Mouse (Mus musculus) liver, postnatal 0 days (tissue): ENCODE data around the gene Stat4. TPM values are rescaled to one million over a fixed set of nuclear protein-coding genes. Genes with fewer than 3 reads are reported as not detected.

ENCODE experiments used
- ATAC-seq: fragments of 200-750 bp; cut with Nextera tagmentation; 2 replicates; pipeline ENCODE4 v1.8.0; 2017; ENCODE audit warnings: mild to moderate bottlenecking, moderate library complexity
- DNase-seq: peaks from one replicate; pipeline ENCODE4 v3.0.0-alpha.2; 2016
- H3K27ac ChIP-seq: fragments of 300-500 bp; sonication (generic); 2 replicates; pipeline ENCODE4 v1.5.1; 2014; ENCODE audit warnings: antibody characterized with exemption, moderate library complexity, mild to moderate bottlenecking, low read depth
- H3K27me3 ChIP-seq: fragments of 300-500 bp; sonication (generic); 2 replicates; pipeline ENCODE4 v1.6.1; 2014; ENCODE audit warnings: low read length, control low read depth, mixed read lengths; ENCODE audit not compliant: insufficient read depth
- H3K36me3 ChIP-seq: fragments of 300-500 bp; sonication (generic); replicated peaks from 2 replicates; pipeline ENCODE4 v1.6.1; 2014; ENCODE audit warnings: mild to moderate bottlenecking, control low read depth, low read length, moderate library complexity, mixed read lengths; ENCODE audit not compliant: insufficient read depth
- H3K4me1 ChIP-seq: fragments of 300-500 bp; sonication (generic); 2 replicates; pipeline ENCODE4 v1.6.1; 2014; ENCODE audit warnings: antibody characterized with exemption, mild to moderate bottlenecking, control low read depth; ENCODE audit not compliant: insufficient read depth
- H3K4me2 ChIP-seq: fragments of 300-500 bp; sonication (generic); 2 replicates; pipeline ENCODE4 v1.6.1; 2014; ENCODE audit warnings: low read depth, mild to moderate bottlenecking, low read length, moderate library complexity, mixed read lengths
- H3K4me3 ChIP-seq: fragments of 300-500 bp; sonication (generic); 2 replicates; pipeline ENCODE4 v1.5.1; 2014; ENCODE audit warnings: low read depth, low read length
- H3K9ac ChIP-seq: fragments of 300-500 bp; sonication (generic); replicated peaks from 2 replicates; pipeline ENCODE4 v1.6.1; 2014; ENCODE audit warnings: mild to moderate bottlenecking, moderate library complexity
- H3K9me3 ChIP-seq: fragments of 300-500 bp; sonication (generic); 2 replicates; pipeline ENCODE4 v1.6.1; 2016; ENCODE audit warnings: mild to moderate bottlenecking, control low read depth, low read length, mixed read lengths
- CTCF ChIP-seq: sonication (generic); IDR thresholded peaks from 2 replicates; pipeline ENCODE4 v1.5.1; 2016; ENCODE audit warnings: antibody characterized with exemption, low read depth
- EP300 ChIP-seq: IDR thresholded peaks from 2 replicates; pipeline ENCODE4 v1.6.1; 2016; ENCODE audit warnings: antibody characterized with exemption, low read depth, mild to moderate bottlenecking
- WGBS: fragments of 180-500 bp; shearing (Covaris S2); extraction: QIAGEN DNeasy Blood & Tissue Kit; methylation state at CpG from one replicate; pipeline ENCODE4 v1.1.7; 2014; ENCODE audit not compliant: insufficient replicate concordance; 5-methylcytosine and 5-hydroxymethylcytosine counted together
- polyA plus RNA-seq: library from polyadenylated mRNA; unstranded; fragments of >200 nt; fragmentation: Nextera tagmentation; extraction: Ambion mirVana; gene quantifications from 2 replicates; pipeline ENCODE4 v1.2.1, GENCODE M21; 2015

Stat4 gene
- polyA plus RNA-seq, 1 experiment from 2014 or later, result 1.4 TPM

DNA sequence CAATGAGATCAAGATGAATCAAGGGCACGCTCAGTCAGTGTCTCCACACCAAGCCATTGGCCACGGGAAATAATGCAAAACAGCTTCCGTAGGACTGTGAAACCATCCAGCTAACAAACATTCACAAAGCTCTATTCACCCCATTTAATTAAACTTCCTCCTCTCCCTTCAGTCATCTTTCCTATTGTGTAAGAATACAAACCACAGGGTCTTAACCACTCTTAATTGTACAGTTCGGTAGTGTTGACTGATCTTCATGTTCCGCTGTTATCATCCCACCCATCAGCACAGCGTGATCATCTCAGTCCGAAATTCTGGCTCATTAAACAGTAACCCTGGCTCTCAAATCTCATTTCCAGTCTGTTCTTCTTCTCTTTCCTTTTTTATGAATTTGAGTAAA is 25.8 kb downstream of the Stat4 start:
- H3K4me2 ChIP-seq, result 0 out of 2 replicates have a peak overlapping the region, but pooled peaks have one; percentile 13
- no peak overlapping the region for H3K4me3 ChIP-seq
- no peaks in the 10 kb centered on the region for H3K9me3 ChIP-seq
- DNase-seq (no peak), ATAC-seq (no peak)
- peaks cover 7% of the 10 kb centered on the region; the same call in 1 of the 2 replicates for H3K4me1 ChIP-seq
- H3K27me3 ChIP-seq, result no peaks in the 10 kb centered on the region
- no peaks in the 10 kb centered on the region for H3K36me3 ChIP-seq
- no peak for TF ChIP-seq CTCF
- no peak for TF ChIP-seq EP300
- no peak overlapping the region for H3K9ac ChIP-seq
- H3K27ac ChIP-seq, result no peak overlapping the region
- WGBS, result 44% methylated on average over 7 of the region's 7 CpGs

DNA sequence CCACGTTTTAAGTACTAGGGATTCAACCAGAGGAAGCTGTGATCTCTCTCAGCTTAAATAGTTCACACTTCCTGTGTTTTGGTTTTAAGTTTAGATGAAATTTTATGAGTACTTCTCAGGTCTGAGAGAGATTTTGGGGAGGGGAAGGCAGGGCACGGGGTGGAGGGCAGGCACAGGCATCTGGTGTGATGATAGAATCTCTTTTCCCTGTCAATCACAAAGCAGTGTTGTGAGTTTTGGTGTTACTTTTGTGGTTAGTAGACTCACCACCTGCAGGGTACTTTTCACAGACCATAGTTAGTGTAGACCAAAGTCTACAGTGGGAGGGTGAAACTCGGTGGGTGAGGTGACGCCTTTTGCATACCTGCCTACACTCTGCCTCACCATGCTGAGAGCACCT is 32.7 kb downstream of the Stat4 start:
- Histone ChIP-seq H3K36me3 (no peaks in the 10 kb centered on the region), H3K9ac (no peak overlapping the region), H3K9me3 (no peaks in the 10 kb centered on the region), H3K27me3 (no peaks in the 10 kb centered on the region), H3K4me2 (no peak overlapping the region), H3K4me3 (no peak overlapping the region), H3K4me1 (peaks cover 11% of the 10 kb centered on the region; the same call in 1 of the 2 replicates), H3K27ac (no peak overlapping the region)
- 43% methylated on average over 4 of the region's 4 CpGs for WGBS
- DNase-seq (no peak), ATAC-seq (no peak)
- TF ChIP-seq CTCF (no peak), EP300 (no peak)

DNA sequence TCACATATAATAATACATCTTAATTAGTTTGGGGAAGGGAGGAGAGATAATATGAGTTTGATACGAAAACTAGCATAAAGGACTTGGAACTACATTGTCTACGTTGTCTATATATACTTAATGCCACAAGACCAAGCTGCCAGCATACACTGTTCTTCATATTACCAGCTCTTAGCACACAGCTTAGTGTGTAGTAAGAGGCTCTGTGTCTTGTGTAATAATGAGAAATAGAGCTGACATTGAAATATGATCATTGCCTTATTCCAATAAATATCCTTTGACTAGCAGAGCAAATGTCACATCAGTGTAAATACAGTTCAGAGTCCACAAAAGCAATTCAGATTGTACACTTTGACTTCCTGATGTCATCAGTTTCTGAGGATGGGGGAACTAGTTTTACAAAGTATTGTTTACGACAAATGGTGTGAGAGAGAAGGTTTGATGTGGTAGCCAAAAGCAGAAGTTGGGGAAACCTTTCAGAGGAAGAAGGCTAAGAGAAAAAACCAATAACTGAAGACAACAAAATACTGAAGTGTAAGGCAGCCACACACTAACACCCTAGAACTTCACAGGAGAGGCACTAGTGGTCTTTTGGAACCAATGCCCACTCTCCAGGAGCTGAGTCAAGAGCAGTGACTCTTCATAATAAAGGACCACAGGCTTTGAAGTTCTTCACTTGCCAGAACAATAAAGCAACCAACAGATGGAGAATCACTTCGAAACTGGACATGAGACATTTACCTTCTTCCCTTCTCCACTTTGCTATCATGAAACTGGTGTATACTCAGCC is 35.2 kb downstream of the Stat4 start:
- ATAC-seq, result peak; percentile 77
- Histone ChIP-seq H3K9ac (no peak overlapping the region), H3K4me2 (no peak overlapping the region), H3K4me1 (peaks cover 11% of the 10 kb centered on the region; the same call in 1 of the 2 replicates), H3K4me3 (no peak overlapping the region), H3K27ac (peak overlapping the region; percentile 37), H3K27me3 (no peaks in the 10 kb centered on the region), H3K36me3 (no peaks in the 10 kb centered on the region), H3K9me3 (no peaks in the 10 kb centered on the region)
- WGBS, result 49% methylated on average over 4 of the region's 4 CpGs
- no peak for DNase-seq
- TF ChIP-seq CTCF (no peak), EP300 (no peak)

DNA sequence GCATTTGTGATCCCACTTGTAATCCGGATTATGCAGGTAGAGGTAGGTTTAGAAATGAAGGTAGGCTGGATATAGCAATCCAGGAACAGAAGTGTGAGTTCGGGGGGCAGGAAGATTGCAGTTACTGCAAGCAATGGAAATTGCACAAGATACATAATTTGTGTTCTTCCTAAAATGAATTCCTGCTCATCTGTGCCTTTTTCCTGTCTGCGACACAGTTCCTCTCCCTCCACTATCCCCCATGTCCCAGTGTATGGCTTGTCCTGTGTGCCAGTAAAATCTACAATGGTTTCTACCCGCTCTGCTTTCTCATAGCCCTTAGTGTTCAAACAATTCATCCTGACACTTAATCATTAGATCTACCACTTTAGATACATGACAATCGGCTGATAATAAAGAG is 41.7 kb downstream of the Stat4 start:
- no peaks in the 10 kb centered on the region for H3K4me1 ChIP-seq
- no peak for TF ChIP-seq EP300
- no peak for TF ChIP-seq CTCF
- no peaks in the 10 kb centered on the region for H3K9me3 ChIP-seq
- H3K4me3 ChIP-seq, result no peak overlapping the region
- WGBS, result 73% methylated on average over 5 of the region's 5 CpGs
- no peak overlapping the region for H3K9ac ChIP-seq
- no peaks in the 10 kb centered on the region for H3K36me3 ChIP-seq
- no peaks in the 10 kb centered on the region for H3K27me3 ChIP-seq
- no peak overlapping the region for H3K4me2 ChIP-seq
- no peak overlapping the region for H3K27ac ChIP-seq
- ATAC-seq, result no peak
- no peak for DNase-seq

DNA sequence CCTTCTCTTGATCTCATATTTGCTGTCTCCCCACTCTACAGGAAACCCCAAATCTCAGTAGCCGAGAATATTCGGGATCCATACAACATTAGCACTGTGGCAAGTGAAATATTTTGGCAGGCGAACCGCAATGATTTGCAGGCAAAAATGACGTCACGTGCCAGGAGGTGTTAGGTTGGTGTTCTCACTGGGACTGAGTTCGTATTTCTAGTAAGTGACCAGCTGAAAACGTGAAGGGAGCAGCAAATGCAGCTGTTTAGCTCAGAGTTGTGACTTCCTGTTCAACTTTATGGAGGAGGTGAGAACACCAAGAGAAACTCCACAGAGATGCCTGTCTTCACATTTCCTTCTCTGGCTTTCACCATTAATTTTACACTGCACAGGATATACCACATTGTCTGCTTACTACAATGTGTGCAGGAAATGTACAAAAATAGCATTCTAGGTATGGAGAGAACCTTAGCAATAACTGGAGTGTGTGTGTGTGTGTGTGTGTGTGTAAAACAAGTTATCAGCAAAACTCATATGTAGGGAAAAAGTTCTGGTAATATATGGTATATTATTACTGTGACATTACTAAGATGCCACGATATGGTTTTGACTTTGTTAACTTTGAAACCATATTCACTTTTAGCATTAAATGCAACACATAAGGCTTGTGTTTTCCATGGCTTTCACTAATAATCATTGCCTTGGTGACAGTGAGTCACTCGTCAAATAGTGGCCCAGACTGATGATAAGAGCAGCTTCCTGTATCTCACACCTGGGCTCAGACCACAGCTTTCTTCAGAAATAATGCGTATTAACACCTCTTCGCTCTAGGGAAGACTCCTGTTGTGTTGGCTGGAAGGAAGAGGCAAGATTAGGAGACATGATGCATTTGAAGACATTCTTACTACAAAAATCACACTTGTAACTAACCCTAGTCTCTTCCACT is 48.1 kb downstream of the Stat4 start:
- Histone ChIP-seq H3K36me3 (no peaks in the 10 kb centered on the region), H3K27ac (no peak overlapping the region), H3K4me1 (no peaks in the 10 kb centered on the region), H3K9me3 (no peaks in the 10 kb centered on the region), H3K4me3 (no peak overlapping the region), H3K27me3 (no peaks in the 10 kb centered on the region), H3K9ac (no peak overlapping the region), H3K4me2 (no peak overlapping the region)
- 71% methylated on average over 12 of the region's 12 CpGs for WGBS
- ATAC-seq (no peak), DNase-seq (no peak)
- no peak for TF ChIP-seq EP300
- TF ChIP-seq CTCF, result no peak

DNA sequence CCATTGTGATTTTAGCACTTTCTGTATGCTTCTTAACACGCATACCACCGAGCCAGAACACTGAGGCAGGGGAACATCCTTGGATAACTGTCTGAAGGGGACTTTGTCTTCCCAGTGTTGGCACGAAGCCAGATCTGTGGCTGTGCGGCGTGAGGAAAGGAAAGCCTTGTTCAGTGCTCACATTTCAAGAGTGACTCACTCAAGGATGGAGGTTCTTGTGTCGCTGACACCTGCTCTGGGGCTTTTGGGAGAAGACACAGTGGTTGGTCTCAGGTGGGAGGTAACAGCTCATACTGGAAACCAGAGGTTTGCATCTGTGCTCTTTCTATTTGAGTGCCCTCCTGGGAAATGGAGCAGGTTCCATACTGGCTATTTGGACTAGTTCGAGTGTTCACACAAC is 52.2 kb downstream of the Stat4 start:
- no peak overlapping the region for H3K9ac ChIP-seq
- WGBS, result 66% methylated on average over 7 of the region's 7 CpGs
- no peak overlapping the region for H3K4me3 ChIP-seq
- DNase-seq (no peak), ATAC-seq (no peak)
- H3K27ac ChIP-seq, result no peak overlapping the region
- TF ChIP-seq CTCF (no peak), EP300 (no peak)
- no peaks in the 10 kb centered on the region for H3K27me3 ChIP-seq
- no peaks in the 10 kb centered on the region for H3K36me3 ChIP-seq
- H3K4me1 ChIP-seq, result no peaks in the 10 kb centered on the region
- no peaks in the 10 kb centered on the region for H3K9me3 ChIP-seq
- H3K4me2 ChIP-seq, result no peak overlapping the region
